Mouse (Mus musculus) stomach, embryonic 14.5 days (tissue): Measurements from ENCODE around the gene Ybx1. TPM values are rescaled to one million over a fixed set of nuclear protein-coding genes. Genes with fewer than 3 reads are reported as not detected.

ENCODE experiments used
- ATAC-seq: fragments of 200-750 bp; cut with Nextera tagmentation; 2 replicates; pipeline ENCODE4 v1.8.0; 2017; ENCODE audit warnings: low read depth, moderate TSS enrichment; ENCODE audit not compliant: insufficient number of reproducible peaks, insufficient read depth, low FRiP score
- H3K27ac ChIP-seq: fragments of 300-500 bp; sonication (generic); 2 replicates; pipeline ENCODE4 v1.5.1; 2014; ENCODE audit warnings: mild to moderate bottlenecking, low read length, moderate library complexity, mixed read lengths
- H3K27me3 ChIP-seq: fragments of 300-500 bp; sonication (generic); 2 replicates; pipeline ENCODE4 v1.6.1; 2014; ENCODE audit warnings: low read length, control low read depth, mixed read lengths; ENCODE audit not compliant: control insufficient read depth, insufficient read depth
- H3K36me3 ChIP-seq: fragments of 300-500 bp; sonication (generic); 2 replicates; pipeline ENCODE4 v1.6.1; 2014; ENCODE audit warnings: mild to moderate bottlenecking, control low read depth, low read length, moderate library complexity, mixed read lengths; ENCODE audit not compliant: control insufficient read depth, insufficient read depth
- H3K4me1 ChIP-seq: fragments of 300-500 bp; sonication (generic); 2 replicates; pipeline ENCODE4 v1.6.1; 2014; ENCODE audit warnings: low read length, control low read depth, mixed read lengths; ENCODE audit not compliant: control insufficient read depth, insufficient read depth
- H3K4me2 ChIP-seq: fragments of 300-500 bp; sonication (generic); replicated peaks from 2 replicates; pipeline ENCODE4 v1.6.1; 2014; ENCODE audit warnings: low read depth, low read length, control low read depth
- H3K4me3 ChIP-seq: fragments of 300-500 bp; sonication (generic); 2 replicates; pipeline ENCODE4 v1.5.1; 2014; ENCODE audit warnings: low read depth, low read length, control low read depth
- H3K9ac ChIP-seq: fragments of 300-500 bp; sonication (generic); replicated peaks from 2 replicates; pipeline ENCODE4 v1.6.1; 2014; ENCODE audit warnings: low read depth, mild to moderate bottlenecking, control low read depth, low read length, moderate library complexity, mixed read lengths
- H3K9me3 ChIP-seq: fragments of 300-500 bp; sonication (generic); 2 replicates; pipeline ENCODE4 v1.6.1; 2016; ENCODE audit warnings: low read depth, low read length, control low read depth; ENCODE audit not compliant: control insufficient read depth
- WGBS: fragments of 180-500 bp; shearing (Covaris S2); extraction: QIAGEN DNeasy Blood & Tissue Kit; methylation state at CpG from one replicate; pipeline ENCODE4 v1.1.7; 2014; 5-methylcytosine and 5-hydroxymethylcytosine counted together
- polyA plus RNA-seq: library from polyadenylated mRNA; unstranded; fragments of >200 nt; fragmentation: Nextera tagmentation; extraction: Ambion mirVana; gene quantifications from 2 replicates; pipeline ENCODE4 v1.2.1, GENCODE M21; 2014

The Ybx1 gene
- polyA plus RNA-seq, 1 experiment from 2014 or later = 626 TPM

DNA sequence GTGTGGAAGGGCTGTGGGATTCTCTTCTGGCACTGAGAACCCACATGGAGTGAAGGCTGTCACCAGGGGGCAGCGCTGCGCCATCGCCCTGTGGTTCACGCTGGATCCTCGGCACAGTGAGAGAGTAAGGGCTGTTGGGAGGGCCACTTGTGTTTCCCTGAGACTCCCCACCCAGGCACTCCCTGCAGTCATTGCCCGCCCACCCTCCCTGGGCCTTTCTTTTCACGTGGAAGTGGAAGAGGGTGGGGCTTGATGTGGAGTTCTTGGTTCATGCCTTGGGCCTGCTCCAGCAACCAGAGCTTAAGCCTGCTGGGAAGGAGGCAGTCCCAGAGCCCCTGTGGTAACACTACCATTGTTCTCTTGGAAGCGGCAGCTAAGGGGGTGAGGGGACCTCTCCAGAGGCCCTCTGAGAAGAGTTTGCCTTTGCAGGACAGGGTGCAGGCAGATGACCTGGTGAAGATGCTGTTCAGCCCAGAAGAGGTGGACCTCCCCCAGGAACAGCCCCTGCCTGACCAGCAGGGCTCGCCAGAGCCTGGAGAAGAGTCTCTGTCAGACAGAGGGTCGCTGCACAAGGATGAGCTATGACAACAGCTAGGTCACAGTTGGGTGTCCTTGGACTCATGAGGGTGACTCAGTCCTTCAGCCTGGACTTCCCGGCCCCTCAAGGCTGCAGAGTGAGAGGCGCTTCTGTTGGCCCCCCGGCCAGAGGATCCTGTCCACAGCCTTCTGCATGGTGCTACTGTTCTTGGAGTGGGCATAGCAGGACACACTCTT is 46.8 kb downstream of the Ybx1 start:
- Histone ChIP-seq H3K4me1 (no peaks in the 10 kb centered on the region), H3K36me3 (peaks cover 3% of the 10 kb centered on the region; the same call in 1 of the 2 replicates), H3K4me2 (no peak overlapping the region), H3K27ac (no peak overlapping the region; the same call in 1 of the 2 replicates), H3K27me3 (no peaks in the 10 kb centered on the region), H3K9me3 (no peaks in the 10 kb centered on the region), H3K9ac (no peak overlapping the region), H3K4me3 (no peak overlapping the region)
- 33% methylated on average over 13 of the region's 13 CpGs for WGBS
- ATAC-seq = peak; percentile 59; the same call in 1 of the 2 replicates

DNA sequence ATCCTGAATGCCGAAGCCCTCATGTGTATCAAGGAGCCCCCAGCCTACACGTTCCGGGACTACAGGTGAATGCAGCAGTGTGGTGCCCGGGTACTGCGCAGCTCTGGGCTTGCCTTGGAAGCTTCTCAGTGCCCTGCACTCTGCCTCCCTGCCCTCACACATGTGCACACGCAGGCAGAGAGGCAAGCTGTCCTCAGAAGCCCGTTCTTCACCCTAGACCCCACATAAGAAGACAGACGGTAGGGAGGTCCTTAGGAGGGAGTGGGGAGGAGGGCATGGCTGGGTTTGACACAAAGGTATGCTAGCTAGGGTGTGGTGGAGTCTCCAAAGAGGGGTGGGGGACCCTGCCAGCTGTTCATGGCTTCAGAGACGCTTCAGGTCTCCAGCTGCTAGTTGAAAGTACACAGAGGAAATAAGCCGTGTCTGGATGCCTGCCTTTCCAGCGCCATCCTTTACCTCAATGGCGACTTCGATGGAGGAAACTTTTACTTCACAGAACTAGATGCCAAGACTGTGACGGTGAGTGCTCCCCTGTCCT is 47.6 kb downstream of the Ybx1 start:
- peaks cover 10% of the 10 kb centered on the region for H3K36me3 ChIP-seq
- no peak for ATAC-seq
- H3K4me1 ChIP-seq = no peaks in the 10 kb centered on the region
- 75% methylated on average over 14 of the region's 14 CpGs for WGBS
- no peak overlapping the region for H3K27ac ChIP-seq
- H3K9ac ChIP-seq = no peak overlapping the region
- H3K9me3 ChIP-seq = no peaks in the 10 kb centered on the region
- no peak overlapping the region for H3K4me3 ChIP-seq
- no peaks in the 10 kb centered on the region for H3K27me3 ChIP-seq
- H3K4me2 ChIP-seq = no peak overlapping the region

DNA sequence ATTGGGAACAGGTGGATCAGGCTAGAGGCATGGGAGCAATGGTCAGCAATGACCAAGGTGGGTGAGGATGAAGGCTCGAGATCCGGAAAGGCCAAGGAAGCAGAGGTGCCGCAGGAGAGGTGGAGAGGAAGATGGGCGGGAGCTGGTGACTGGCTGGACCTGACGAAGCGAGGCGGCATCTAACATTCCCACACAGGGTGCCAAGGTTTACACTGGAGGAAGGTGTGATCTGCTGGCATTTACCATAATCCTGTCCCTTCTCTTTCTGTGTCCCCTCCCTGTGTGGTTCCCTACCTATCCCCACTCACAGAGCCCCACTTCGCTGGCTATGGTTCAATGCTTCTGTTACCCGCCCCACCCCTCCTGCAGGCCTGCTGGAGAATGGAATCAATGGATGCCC is 48.4 kb downstream of the Ybx1 start:
- H3K4me1 ChIP-seq = no peaks in the 10 kb centered on the region
- WGBS = 86% methylated on average over 9 of the region's 9 CpGs
- ATAC-seq = no peak
- H3K4me2 ChIP-seq = no peak overlapping the region
- no peak overlapping the region for H3K4me3 ChIP-seq
- H3K27me3 ChIP-seq = no peaks in the 10 kb centered on the region
- peaks cover 17% of the 10 kb centered on the region for H3K36me3 ChIP-seq
- no peak overlapping the region for H3K9ac ChIP-seq
- no peak overlapping the region for H3K27ac ChIP-seq
- no peaks in the 10 kb centered on the region for H3K9me3 ChIP-seq

DNA sequence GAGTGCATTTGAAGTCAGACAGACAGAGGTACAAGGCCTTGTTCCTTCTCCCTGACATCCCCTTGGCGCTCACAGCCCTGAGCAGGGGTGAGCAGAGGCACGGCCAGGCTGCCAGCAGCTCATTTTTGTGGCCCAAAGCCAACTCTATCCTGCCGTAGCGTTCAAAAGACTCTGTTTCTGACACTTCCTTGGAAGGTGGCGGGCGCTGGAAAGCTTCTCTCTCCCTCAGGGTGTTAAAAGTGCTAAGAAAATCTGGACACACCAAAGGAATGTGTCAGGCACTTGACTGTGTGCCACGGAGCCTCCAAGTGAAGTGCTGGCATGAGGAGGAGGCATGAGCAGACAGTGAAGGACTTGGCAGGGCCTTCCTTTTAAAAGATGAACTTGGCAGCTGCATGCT is 48.8 kb downstream of the Ybx1 start:
- H3K4me2 ChIP-seq = no peak overlapping the region
- peaks cover 17% of the 10 kb centered on the region for H3K36me3 ChIP-seq
- no peak for ATAC-seq
- no peak overlapping the region for H3K9ac ChIP-seq
- WGBS = 74% methylated on average over 7 of the region's 7 CpGs
- no peak overlapping the region for H3K27ac ChIP-seq
- H3K4me1 ChIP-seq = no peaks in the 10 kb centered on the region
- no peaks in the 10 kb centered on the region for H3K9me3 ChIP-seq
- no peak overlapping the region for H3K4me3 ChIP-seq
- H3K27me3 ChIP-seq = no peaks in the 10 kb centered on the region

DNA sequence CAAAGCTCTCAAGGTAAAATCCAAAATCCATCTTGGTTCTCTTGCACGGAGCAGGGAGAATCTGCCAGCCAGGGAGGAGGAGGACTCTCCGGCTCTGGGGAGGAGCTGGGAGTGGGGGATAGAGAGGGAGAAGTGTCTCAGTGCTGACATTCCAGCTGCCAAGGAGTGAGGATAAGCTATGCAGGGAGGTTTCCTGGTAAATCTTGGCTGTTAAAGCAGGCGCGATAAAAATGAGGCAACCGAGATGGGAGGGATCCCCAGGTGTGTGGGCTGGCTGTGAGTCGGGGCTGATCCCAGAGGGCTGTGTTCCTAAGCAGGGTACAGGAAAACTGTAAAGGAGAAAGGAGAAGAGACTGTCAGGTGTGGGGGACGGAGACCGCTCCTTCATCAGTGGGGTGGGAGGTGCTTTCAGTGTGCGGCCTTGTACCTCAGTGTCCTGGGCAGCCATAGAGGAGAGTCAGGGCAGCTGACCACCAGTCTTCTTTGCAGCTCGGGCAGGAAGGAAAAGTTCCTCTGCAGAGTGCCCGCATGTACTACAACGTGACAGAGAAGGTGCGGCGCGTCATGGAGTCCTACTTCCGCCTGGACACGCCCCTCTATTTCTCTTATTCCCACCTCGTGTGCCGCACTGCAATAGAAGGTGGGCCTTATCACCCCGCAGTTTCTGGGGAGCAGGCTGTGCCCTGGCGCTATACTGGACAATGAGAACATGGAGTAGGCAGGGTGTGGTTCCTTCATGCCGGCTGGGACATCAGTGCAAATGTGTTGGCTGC is 49.8 kb downstream of the Ybx1 start:
- Histone ChIP-seq H3K36me3 (peaks cover 17% of the 10 kb centered on the region), H3K9me3 (no peaks in the 10 kb centered on the region), H3K27ac (no peak overlapping the region), H3K9ac (no peak overlapping the region), H3K4me1 (no peaks in the 10 kb centered on the region), H3K27me3 (no peaks in the 10 kb centered on the region), H3K4me3 (no peak overlapping the region), H3K4me2 (no peak overlapping the region)
- 72% methylated on average over 22 of the region's 22 CpGs for WGBS
- no peak for ATAC-seq

DNA sequence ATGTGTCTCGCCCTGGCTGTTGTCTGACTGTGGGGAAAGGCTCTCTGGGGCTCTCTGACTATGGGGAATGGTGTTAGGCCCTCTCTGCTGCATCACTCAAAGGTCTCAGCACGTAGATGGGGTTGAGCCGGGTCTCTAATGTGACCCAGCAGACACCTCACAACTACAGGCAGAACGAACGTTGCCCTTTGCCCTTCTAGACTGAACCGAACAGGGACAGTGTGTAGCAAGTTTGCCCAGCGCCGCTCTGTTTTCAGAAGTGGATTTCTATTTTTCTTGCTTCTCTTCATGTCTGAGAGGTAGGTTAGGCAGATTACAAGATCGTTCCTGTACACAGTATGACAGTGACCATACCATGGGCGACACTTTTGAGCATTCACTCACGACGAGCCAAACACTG is 51.8 kb downstream of the Ybx1 start:
- Histone ChIP-seq H3K27ac (no peak overlapping the region), H3K9me3 (no peaks in the 10 kb centered on the region), H3K27me3 (no peaks in the 10 kb centered on the region), H3K4me1 (no peaks in the 10 kb centered on the region; the same call in 1 of the 2 replicates), H3K4me2 (no peak overlapping the region), H3K9ac (no peak overlapping the region), H3K36me3 (peaks cover 17% of the 10 kb centered on the region), H3K4me3 (no peak overlapping the region)
- no peak for ATAC-seq
- 91% methylated on average over 12 of the region's 12 CpGs for WGBS

DNA sequence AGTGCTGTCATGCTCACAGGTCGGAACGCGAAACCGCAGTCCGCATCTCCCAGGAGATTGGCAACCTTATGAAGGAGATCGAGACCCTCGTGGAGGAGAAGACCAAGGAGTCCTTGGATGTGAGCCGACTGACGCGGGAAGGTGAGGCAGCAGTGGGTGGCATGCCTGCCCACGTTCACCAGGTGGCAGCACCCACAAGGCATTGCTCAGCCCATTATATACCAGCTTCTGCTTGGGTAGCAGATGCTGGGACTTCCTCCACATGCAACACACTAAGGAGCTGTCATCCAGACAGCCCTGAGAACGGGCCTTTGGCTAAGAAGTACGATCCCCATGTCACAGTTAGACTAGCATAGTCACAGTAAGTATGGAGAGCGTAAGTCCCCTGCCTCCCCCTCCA is 52.7 kb downstream of the Ybx1 start:
- Histone ChIP-seq H3K9ac (no peak overlapping the region), H3K4me2 (no peak overlapping the region), H3K9me3 (no peaks in the 10 kb centered on the region), H3K36me3 (peaks cover 20% of the 10 kb centered on the region), H3K4me1 (no peaks in the 10 kb centered on the region; the same call in 1 of the 2 replicates), H3K27ac (no peak overlapping the region), H3K27me3 (no peaks in the 10 kb centered on the region), H3K4me3 (no peak overlapping the region)
- ATAC-seq = no peak
- 89% methylated on average over 14 of the region's 14 CpGs for WGBS

DNA sequence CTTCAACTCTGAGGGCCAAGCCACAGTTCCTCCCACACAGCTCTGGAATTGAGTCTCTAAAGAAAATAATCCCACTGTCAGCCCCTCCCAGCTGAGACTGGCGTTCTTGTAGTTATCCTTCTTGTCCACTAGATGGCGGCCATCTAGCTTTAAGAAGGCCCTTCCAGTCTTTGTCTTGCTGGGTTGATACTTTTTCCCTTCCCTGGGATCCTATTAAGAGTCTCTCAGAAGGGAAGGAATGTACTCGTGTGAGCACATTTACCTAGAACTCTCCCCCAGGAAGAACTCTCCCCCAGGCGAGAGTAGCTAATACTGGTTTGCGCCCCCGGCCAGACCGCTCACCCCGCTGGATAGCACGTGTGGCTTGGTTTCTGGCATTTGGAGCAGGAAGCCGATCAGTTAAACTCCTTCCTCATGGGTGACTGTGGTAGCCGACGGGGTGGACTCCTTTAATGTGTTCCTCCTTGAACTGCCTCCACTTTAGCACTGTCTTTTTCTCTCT is 55.2 kb downstream of the Ybx1 start:
- no peak overlapping the region for H3K27ac ChIP-seq
- H3K9ac ChIP-seq = no peak overlapping the region; the same call in 1 of the 2 replicates
- no peaks in the 10 kb centered on the region; the same call in 1 of the 2 replicates for H3K4me1 ChIP-seq
- ATAC-seq = peak; percentile 62; the same call in 1 of the 2 replicates
- no peaks in the 10 kb centered on the region for H3K9me3 ChIP-seq
- 40% methylated on average over 12 of the region's 12 CpGs for WGBS
- H3K36me3 ChIP-seq = peaks cover 20% of the 10 kb centered on the region
- no peaks in the 10 kb centered on the region for H3K27me3 ChIP-seq
- no peak overlapping the region for H3K4me3 ChIP-seq
- no peak overlapping the region for H3K4me2 ChIP-seq
